Mouse (Mus musculus) layer of hippocampus, adult 8-10 months (tissue): Measurements from ENCODE around the gene Defb7. TPM values are rescaled to one million over a fixed set of nuclear protein-coding genes. Genes with fewer than 3 reads are reported as not detected.

ENCODE experiments used
- DNase-seq, 2 experiments: peaks; one replicate each; pipeline ENCODE4 v3.0.0; 2022; ENCODE audit warnings: low spot score in 2 of 2
- microRNA-seq, 2 experiments: library from miRNA; unstranded; fragments of <30 nt; microRNA quantifications; one replicate each; pipeline ENCODE4 v1.2.0; 2022
- total RNA-seq, 4 experiments: library from RNA; stranded (reverse); gene quantifications; 2 replicates each; pipeline ENCODE4 v1.2.4; 2022

The Defb7 gene
- not detected for total RNA-seq

DNA sequence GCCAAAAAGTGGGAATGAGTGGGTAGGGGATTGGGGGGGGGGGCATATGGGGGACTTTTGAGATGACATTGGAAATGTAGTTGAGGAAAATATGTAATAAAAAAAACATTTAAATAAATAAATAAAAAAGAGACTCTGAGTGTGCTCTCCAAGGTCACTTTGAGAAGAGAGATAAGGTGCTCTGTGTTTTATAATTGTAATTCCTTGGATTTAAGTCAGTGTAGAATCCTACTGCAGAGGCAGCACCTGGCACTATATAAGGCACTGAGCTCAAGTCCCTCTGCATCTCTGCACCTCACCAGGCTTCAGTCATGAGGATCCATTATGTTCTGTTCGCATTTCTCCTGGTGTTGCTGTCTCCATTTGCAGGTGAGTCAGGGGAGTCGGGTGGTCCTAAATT, at the start of gene Defb7:
TSS of gene Defb7 (plus strand) at position 301 of the 400 bp plus-strand sequence.
- DNase-seq = no peak

DNA sequence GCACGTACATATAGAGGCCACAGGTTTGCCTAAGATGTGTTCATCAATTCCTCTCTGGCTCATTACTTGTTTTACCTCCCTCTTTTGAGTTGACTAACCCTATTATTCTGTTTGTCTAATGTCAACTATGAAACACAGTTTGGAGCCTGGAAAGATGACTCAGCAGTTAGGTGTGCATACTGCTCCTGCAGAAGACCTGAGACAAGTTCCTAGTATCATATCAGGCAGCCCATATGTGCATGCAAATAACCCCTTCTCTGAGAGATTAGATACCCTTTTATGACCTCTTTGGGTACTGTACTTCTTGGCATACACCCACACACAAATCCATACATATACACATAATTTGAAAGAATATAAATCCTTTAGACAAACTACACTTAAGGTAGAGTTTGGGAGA, 48.5 kb upstream of the Defb7 start:
- DNase-seq = no peak

DNA sequence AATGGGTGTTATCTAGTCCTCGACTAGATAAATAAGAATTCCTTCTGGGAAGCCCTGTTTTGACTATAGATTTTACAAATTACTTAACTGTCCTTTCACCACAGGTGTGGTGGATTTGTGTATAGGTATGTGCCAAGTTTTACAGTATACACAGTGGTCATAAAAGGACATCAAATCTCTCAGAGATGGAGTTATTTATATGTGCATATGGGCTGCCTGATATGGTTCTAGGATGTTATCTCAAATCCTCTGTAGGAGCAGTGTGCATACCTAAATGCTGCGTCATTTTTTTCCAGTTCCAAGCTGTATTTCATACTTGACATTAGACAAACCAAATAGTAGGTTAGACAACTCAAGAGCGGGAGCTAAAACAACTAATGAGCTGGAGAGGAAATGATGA, 33.5 kb upstream of the Defb7 start:
- DNase-seq = no peak

DNA sequence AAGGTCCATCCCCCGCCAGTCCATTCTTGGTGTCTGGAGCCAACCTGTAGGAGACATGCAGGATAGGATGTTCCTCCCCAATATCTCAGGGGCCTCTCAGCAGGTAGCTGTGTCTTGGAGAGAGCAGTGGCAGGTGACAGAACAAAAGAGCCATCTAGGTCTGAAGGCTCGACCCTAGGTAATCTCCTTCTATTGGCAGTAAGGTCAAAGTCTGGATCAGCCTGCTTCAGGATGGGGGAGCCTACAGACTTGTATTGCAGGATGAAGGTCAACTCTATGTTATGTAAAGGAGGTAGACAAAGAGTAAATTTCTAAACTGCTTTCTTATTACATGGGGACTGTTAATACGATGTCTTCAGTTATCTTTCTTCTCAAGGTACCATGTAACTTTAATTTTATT, 25.9 kb upstream of the Defb7 start:
- no peak for DNase-seq

DNA sequence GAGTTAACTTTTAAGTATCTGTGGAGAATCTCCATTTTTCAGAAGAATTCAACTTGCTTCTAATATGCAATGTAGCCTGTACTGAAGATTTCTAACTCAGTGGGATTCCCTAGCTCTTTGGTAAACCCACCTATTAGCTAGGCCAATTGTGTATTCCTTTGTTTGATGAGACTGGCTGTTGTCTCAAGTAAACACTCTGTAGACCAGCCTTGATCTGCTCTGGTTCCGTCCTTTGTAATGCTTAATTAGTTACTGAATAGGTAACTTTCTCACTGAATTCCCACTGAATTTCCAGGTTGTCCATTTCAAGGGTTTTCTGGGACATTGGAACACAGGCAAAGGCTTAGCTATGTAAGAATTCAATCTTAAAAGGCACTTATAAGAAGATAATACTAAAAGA, 5.6 kb downstream of the Defb7 start:
- DNase-seq = no peak

DNA sequence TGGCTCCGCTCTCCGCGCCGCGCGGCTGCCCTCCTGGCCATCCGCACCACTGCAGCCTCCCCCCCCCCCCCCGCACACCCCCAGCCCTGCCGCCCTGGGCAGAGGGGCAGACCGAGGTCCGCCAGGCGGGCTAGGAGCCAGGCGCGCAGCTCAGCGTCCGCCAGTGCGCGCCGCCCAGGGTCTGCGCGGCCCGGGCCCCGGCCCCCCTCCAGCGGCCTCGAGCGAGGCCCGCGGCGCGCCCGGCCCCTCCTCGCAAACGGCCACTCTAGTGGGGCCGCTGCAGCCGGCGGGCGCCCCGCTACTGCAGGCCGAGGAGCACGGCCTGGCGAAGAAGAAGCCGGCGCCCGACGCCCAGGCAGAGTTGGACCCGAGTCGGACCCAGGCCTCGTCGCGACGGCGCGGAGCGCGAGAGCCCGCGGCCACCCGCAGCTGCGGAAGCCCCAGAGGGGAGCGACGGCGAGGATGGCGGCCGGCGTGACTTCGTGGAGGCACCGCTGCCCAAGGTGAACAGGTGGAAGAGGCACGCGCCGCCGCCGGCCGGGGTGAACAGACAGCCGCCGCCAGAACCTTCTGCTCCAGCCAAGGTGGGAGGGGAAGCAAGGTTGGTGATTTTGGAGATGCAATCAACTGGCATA, 40.4 kb downstream of the Defb7 start:
- no peak for DNase-seq

DNA sequence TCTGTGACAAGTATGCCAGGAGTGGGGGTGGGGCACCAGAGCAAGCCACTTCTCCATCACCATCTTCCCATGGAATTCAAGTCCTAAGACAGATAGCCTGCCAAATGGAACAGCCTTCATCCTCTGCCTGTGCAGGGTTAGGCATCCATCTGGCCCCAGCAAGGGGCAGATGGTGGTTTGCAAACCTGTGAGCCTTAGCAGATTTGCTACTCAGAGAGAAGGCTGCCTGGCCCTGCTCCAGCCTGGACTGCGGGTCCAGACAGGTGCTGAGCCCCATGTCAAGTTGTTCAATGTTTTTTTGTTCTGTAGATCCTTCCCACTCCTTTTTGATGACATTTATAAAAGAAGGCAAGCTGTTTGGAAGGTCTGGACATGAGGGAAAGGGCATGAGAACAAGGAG, 45.5 kb downstream of the Defb7 start:
- DNase-seq = no peak

Small RNA genes lying within 50 kb of the gene (microRNA-seq; reads per million reads assigned to microRNA genes)
- gene Gm27288 (0 reads per million in 2 experiments), gene Gm27852 (0 reads per million in 2 experiments)

Other genes starting within 250 kb of the Defb7 start
- not detected for gene Defb5, start 247.5 kb upstream of the Defb7 start, total RNA-seq
- not detected for gene Defb3, start 201.7 kb upstream of the Defb7 start, total RNA-seq
- gene Defb8, start 47.5 kb upstream of the Defb7 start, total RNA-seq = not detected
- 1 to 10 TPM in 2 of 4 experiments, under 1 TPM in 2; 0.83 to 1.9 (median 1.0) TPM for gene 4930467E23Rik, start 234.5 kb downstream of the Defb7 start, total RNA-seq